Mouse (Mus musculus) gastrocnemius, postnatal 10 days (tissue): Measurements from ENCODE around the gene Fbrs. TPM values are rescaled to one million over a fixed set of nuclear protein-coding genes. Genes with fewer than 3 reads are reported as not detected.
"Not testable (repeated sequence)": the region's sequence is repeated elsewhere in the genome, so short reads cannot be mapped to it uniquely, and the experiment has no call there.

ENCODE experiments used
- DNase-seq: peaks from one replicate; pipeline ENCODE4 v3.0.0; 2021; ENCODE audit warnings: mixed read lengths
- long read RNA-seq, 2 experiments: library from polyadenylated mRNA; stranded (forward); transcript quantifications; one replicate each; pipeline ENCODE4 v2.0.0; 2021
- total RNA-seq, 2 experiments: library from RNA; stranded (reverse); gene quantifications; 2 replicates each; pipeline ENCODE4 v1.2.3; 2021

Gene Fbrs
- 10 to 100 TPM; 29.5 to 35.8 TPM for total RNA-seq
- long read RNA-seq, experiment 1, full-length matches to known transcripts = 1 of 3 reads
- long read RNA-seq, experiment 1, partial matches to known transcripts = 1 of 3 reads
- long read RNA-seq, experiment 1, other reads (novel, unspliced or antisense) = 1 of 3 reads
- long read RNA-seq, experiment 2, full-length matches to known transcripts = 1 of 9 reads
- long read RNA-seq, experiment 2, partial matches to known transcripts = 6 of 9 reads
- long read RNA-seq, experiment 2, other reads (novel, unspliced or antisense) = 2 of 9 reads

GRCm38 (mm10) chr7:127478635-127479317 is at the start of gene Fbrs:
Gene Fbrs, plus strand, starts transcription at chr7:127479199.
- DNase-seq = peak; percentile 98

GRCm38 (mm10) chr7:127435206-127435605 is 43.8 kb upstream of the Fbrs start:
- no peak for DNase-seq

DNA sequence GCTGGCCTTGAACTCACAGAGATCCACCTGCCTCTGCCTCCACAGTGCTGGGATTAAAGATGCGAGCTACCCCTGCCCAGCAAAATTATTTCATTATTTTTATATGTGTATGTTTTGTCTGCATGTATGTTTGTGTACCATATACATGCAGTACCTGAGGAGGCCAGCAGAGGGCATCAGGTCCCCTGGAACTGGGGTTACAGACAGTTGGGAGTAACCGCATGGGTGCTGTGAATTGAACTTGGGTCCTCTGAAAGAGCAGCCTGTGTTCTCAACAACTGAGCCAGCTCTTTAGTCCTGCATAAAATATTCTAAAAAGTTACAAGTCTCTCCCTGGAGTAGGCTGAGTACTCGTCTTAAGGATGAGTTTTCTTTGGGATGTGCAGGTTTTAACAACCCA is 41.3 kb upstream of the Fbrs start:
- no peak for DNase-seq

DNA sequence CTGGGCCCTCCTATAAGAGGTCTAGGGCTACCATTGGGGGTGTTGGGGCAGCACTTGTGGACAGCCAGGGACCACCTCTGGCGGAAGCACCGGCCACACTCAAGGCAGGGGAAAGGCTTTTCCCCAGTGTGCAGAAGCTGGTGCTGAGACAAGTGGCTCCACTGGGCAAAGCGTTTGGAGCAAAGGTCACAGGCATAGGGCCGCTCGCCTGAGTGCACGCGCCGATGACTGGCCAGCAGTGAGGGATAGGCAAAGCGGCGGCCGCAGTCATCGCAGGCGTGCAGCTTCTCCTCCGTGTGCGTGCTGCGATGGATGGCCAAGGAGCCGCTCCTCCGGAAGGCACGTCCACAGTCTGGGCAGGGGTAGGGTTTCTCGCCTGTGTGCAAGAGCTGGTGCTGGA is 35.0 kb upstream of the Fbrs start:
- no peak for DNase-seq

- DNase-seq = peak; percentile 86
Measured at GRCm38 (mm10) chr7:127448521-127449300, 30.3 kb upstream of the Fbrs start, which contains the start of gene Zfp689. Gene Zfp689, minus strand, starts transcription at chr7:127449158.

- no peak for DNase-seq
Measured at GRCm38 (mm10) chr7:127449966-127450365, 29.0 kb upstream of the Fbrs start.

DNA sequence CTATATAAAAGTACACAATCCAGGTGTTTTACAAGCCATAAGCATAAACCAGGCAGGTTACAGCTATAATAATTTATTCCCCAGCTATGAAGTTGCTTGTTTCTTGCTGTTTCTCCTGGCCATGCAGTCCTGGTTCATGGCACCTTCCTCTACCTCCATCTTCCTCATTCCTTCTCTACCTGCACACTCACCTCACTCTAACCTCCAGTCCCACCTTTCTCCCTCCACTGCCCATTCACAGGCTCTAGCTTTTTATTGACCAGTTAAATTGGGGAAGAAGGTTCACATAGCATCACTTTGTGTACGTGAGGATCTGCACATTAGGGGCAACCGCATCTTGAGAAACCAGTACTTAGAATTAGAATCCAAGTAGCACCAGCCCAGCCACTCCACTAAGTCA is 25.9 kb upstream of the Fbrs start:
- DNase-seq = no peak

- no peak for DNase-seq
Measured at GRCm38 (mm10) chr7:127454905-127455304, 24.1 kb upstream of the Fbrs start.

- DNase-seq = not testable (repeated sequence)
Measured at GRCm38 (mm10) chr7:127458371-127459122, 20.5 kb upstream of the Fbrs start.

DNA sequence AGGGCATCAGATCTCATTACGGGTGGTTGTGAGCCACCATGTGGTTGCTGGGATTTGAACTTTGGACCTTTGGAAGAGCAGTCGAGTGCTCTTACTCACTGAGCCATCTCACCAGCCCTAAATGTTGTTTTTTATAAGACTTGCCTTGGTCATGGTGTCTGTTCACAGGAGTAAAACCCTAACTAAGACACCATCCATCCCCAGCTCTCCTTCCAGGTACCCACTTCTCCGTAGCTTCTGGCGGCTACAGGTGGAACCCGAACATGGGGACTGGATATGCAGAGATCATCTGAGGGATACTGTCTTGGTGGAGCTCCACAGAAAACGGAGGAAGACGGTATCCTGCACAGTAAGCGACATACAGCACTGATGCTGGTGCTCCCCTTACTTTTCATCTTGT is 19.7 kb upstream of the Fbrs start, which contains the start of gene Prr14:
TSS of gene Prr14 (plus strand) at position 301 of the 400 bp plus-strand sequence.
- not testable (repeated sequence) for DNase-seq

- no peak for DNase-seq
Measured at GRCm38 (mm10) chr7:127465191-127465590, 13.8 kb upstream of the Fbrs start.

- not testable (repeated sequence) for DNase-seq
Measured at GRCm38 (mm10) chr7:127465670-127466069, 13.3 kb upstream of the Fbrs start.

DNA sequence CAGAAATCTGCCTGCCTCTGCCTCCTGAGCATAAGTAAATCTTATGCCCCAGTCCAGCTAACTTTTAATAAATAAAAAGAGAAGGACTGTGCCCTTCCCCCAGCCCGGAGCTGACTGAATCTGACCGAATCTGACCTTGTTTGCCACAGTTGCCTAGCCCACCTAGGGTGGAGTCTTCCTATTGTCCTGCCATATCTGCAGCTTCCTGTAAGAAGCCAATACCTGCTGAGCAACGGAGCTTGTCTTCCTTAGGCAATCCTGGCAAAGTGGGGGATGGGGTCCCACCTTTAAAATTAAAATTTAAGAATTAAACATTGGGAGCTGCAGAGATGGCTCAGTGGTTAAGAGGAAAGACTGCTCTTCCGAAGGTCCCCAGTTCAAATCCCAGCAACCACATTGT is 12.4 kb upstream of the Fbrs start:
- no peak for DNase-seq

DNA sequence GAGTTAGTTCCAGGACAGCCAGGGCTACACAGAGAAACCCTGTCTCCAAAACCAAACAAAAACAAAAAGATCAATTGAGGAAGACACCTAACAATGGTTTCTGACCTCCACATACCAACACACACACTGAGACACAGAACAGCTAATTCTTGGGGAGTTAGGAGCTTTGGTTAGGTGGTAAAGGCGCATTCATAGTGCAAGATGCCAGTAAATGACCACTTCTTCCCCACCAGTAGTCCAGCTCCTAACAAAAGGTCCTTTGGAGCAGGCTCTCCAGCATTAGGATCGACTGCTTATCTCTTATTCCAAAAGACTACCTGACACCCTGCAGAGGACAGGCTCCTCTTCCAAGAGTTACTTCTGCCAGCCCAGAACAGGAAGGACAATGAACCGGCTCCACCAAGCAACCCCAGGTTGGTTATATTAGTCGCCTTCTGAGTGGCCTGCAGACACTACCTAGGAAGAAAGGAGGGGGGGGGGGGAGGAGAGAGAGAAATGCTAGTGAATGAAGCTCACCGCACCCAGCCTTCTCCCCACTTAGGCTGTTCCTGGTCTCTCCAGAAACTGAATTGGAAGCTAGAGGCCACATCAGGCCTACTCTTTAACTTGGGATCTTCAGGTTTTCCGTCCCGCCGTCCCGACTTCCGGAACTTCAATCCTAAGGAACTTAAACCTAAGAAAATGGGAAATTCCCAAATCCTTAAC is 8.8 kb upstream of the Fbrs start:
- DNase-seq = no peak

- peak; percentile 85 for DNase-seq
Measured at GRCm38 (mm10) chr7:127470743-127471645, 8.0 kb upstream of the Fbrs start.

- DNase-seq = peak; percentile 67
Measured at GRCm38 (mm10) chr7:127471646-127472010, 7.4 kb upstream of the Fbrs start.

DNA sequence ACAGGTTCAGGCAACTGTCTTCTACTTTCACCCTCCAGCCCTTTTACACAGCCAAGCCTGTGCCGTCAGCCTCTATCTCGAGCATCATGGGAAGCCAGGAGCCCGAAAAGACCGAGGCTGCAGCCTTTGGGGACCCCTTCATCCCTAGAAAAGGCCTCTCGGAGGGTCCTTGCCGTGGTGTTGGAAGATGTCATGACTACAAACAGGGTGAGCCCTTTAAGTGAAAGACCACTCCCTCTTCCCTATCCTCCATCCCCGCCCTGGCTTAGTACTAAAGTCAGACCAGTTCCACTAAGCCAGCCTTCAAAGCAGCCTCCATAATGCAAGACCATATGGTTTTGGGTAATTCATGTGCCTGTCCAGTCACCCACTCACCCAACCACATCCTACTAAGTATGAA is 6.9 kb upstream of the Fbrs start:
- no peak for DNase-seq

- DNase-seq = no peak
Measured at GRCm38 (mm10) chr7:127473705-127474104, 5.3 kb upstream of the Fbrs start.

- no peak for DNase-seq
Measured at GRCm38 (mm10) chr7:127474378-127475070, 4.5 kb upstream of the Fbrs start.
